Mouse (Mus musculus) urinary bladder, adult 2 months (tissue): Measurements from ENCODE around the gene E330021D16Rik. TPM values are rescaled to one million over a fixed set of nuclear protein-coding genes. Genes with fewer than 3 reads are reported as not detected.
"Not testable (repeated sequence)": the region's sequence is repeated elsewhere in the genome, so short reads cannot be mapped to it uniquely, and the experiment has no call there.

Experiments used
- DNase-seq: peaks from one replicate; pipeline ENCODE4 v3.0.0; 2022; ENCODE audit warnings: low spot score
- polyA plus RNA-seq: library from polyadenylated mRNA; depleted of rRNA; stranded (reverse); fragments of >200 nt; gene quantifications from 2 replicates; pipeline ENCODE4 v1.2.3, GENCODE M21; 2012; rRNA removed

Gene E330021D16Rik
- polyA plus RNA-seq, result not detected in 2 replicates

- no peak for DNase-seq
Measured at GRCm38 (mm10) chr6:136415133-136415775, at the start of gene E330021D16Rik. Gene E330021D16Rik, minus strand, starts transcription at chr6:136415569.

- no peak for DNase-seq
Measured at GRCm38 (mm10) chr6:136465021-136465420, 49.7 kb upstream of the E330021D16Rik start.

GRCm38 (mm10) chr6:136464121-136464621 lies 48.8 kb upstream of the E330021D16Rik start:
- DNase-seq, result no peak

GRCm38 (mm10) chr6:136463491-136463890 lies 48.1 kb upstream of the E330021D16Rik start:
- no peak for DNase-seq

DNA sequence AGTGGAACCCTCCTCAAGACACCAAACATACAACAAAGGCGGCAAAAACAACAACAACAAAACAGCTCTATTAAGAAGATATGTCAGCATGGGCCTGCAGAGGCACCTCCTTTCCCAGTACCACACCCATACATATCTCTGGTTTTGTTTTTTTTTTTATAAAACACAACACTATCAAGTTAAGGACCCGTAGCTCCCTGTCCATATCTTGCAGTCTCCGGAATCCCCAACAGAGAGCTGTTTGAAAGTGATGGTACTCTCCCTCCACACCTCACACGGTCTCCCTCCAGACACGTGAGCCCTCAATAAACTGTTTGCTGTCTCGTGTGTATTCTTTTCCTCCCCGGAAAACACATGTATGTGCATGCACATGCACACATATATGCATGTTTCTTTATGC lies 43.8 kb upstream of the E330021D16Rik start:
- DNase-seq, result no peak

- no peak for DNase-seq
Measured at GRCm38 (mm10) chr6:136456302-136456701, 40.9 kb upstream of the E330021D16Rik start.

GRCm38 (mm10) chr6:136455696-136456095 lies 40.3 kb upstream of the E330021D16Rik start:
- DNase-seq, result no peak

- DNase-seq, result no peak
Measured at GRCm38 (mm10) chr6:136452623-136453022, 37.3 kb upstream of the E330021D16Rik start.

DNA sequence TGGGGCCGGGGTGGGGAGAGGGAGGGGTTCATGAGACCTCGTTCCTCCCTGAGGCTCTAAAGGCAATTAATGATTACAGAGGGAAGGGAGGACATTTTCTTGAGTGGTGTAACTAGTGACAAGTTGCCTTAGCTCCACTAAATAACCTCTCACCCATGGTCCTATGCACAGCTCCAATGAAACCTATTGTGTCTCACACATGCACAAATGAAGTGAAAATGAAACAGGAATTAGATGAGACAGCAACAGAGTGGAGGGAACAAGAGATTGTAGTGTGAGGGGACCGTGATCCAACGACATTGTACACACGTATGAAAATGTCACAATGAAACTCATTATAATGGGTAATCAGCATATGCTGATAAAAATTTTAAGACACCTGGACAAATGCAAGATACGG lies 35.5 kb upstream of the E330021D16Rik start:
- DNase-seq, result no peak

GRCm38 (mm10) chr6:136449930-136450329 lies 34.6 kb upstream of the E330021D16Rik start:
- no peak for DNase-seq

DNA sequence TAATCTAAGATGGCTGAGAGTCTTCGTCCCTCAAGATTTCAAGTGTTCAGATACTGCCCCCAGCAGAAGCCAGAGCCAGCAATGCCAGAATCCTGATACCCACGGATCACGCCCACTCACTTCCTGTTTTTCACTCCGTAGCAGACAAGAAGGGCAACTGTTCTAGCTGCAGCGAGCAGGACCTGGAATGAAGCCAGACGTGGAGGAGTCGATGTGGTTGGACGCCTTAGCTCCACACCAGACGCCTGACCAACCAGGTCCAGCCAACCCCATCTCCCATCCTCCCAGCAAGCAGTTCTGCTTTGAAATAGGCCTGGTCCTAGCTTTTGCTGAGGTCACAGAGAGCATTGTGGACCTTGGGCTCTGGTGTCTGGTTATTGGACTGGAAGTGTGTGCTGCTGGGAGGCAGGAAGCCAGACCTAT lies 33.9 kb upstream of the E330021D16Rik start:
- no peak for DNase-seq

DNA sequence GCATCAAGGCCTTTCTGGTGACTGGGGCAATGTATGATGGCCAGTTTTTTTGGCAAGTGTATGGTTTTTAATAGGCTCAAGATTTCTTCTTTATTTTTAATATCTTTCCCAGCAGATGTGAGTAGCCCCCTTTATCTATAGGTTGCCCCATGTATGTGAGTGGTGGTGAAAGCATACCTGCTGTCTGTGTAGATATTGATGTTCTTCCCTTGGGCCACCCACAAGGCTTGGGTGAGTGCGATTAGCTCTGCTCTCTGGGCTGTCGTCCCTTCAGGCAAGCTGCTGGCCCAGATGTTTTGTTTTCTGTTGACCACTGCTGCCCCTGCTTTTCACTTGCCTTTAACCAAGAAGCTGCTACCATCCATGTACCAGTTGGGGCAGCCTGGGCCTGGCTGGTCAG lies 23.8 kb upstream of the E330021D16Rik start:
- not testable (repeated sequence) for DNase-seq

DNA sequence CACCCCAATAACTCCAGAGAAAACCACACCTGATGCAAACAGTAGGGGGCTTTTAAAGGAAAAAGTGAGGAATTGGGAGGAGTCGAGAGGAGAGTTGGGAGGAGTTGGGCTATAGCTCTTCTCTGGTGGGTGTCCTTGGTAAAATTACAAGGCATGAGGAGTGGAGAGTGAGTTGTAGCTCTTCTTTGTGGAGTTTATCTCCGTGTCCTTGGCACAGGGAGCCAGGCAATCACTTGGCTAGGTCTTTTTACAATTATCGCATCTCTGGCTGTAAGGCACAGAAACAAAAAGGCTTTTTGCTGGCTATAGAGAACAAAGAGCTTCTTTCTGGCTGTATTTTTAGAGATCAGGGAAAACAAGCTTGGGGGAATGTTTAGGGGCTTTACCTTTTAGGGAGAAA lies 20.8 kb upstream of the E330021D16Rik start:
- not testable (repeated sequence) for DNase-seq

DNA sequence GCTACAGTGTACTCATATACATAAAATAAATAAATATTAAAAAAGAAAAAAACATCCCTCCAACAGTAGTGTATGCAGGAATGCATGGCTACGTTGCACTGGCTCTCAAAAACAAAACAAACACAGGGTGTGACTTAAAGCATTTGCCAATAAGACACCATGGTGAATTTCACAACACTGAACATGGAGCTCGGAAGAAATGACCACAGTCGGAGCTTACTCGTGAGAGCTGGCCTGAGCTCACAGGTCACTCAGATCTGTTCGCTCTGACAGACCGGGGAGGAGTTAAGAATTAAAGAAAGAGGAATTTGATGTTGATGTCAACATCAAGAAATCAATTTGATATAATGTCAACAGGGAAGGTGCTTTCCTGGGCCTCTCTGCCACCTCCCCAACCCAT lies 18.2 kb upstream of the E330021D16Rik start:
- DNase-seq, result no peak

GRCm38 (mm10) chr6:136431896-136432248 lies 16.5 kb upstream of the E330021D16Rik start:
- DNase-seq, result no peak

- no peak for DNase-seq
Measured at GRCm38 (mm10) chr6:136431169-136431895, 16.0 kb upstream of the E330021D16Rik start.

- DNase-seq, result no peak
Measured at GRCm38 (mm10) chr6:136429441-136429840, 14.1 kb upstream of the E330021D16Rik start.

- DNase-seq, result no peak
Measured at GRCm38 (mm10) chr6:136428412-136428811, 13.0 kb upstream of the E330021D16Rik start.

DNA sequence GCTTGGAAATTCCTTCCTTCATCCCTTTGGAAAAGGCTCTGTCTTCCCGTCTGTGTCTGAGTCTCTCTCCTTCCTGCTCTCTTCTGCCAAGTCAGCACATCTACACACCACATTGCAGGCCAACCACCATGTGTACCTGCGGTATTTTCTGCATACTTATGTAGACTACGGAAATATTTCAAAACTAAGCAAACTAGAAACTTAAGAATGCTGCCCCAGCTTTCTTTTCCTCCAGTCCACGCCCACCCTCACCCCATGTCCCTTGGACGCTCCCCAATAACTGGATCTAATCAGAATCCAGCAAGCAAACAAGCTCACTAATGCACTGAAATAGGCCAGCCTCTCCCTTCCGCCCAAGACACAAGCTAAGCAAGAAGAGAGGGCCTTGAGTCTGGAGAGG lies 11.9 kb upstream of the E330021D16Rik start:
- DNase-seq, result no peak

GRCm38 (mm10) chr6:136425956-136426355 lies 10.6 kb upstream of the E330021D16Rik start:
- no peak for DNase-seq

GRCm38 (mm10) chr6:136424166-136424565 lies 8.8 kb upstream of the E330021D16Rik start:
- DNase-seq, result no peak

DNA sequence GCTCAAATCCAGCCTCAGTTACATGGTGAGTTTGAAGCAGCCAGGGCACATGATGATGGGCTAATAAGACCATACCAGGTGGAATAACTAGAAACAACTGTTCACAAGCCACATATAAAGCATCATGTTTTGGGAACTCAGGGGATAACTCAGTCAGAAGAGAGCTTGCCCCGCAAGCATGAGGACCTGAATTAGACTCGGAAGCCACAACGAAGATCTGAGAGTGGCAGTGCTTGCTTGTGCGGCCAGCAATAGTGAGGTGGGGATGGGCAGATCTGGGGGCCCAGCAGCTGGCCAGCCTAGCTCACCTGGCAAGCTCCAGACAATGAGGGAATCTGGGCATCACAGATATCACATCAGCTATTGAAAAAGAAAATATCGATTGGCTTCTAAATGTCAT lies 7.8 kb upstream of the E330021D16Rik start:
- no peak for DNase-seq
